Mouse (Mus musculus) embryonic facial prominence, embryonic 15.5 days (tissue): ENCODE measurements around the gene Whrn. TPM values are rescaled to one million over a fixed set of nuclear protein-coding genes. Genes with fewer than 3 reads are reported as not detected.

Experiments
- ATAC-seq: fragments of 200-750 bp; cut with Nextera tagmentation; 2 replicates; pipeline ENCODE4 v1.8.0; 2017; ENCODE audit warnings: low read depth, moderate TSS enrichment; ENCODE audit not compliant: insufficient number of reproducible peaks, low FRiP score, low TSS enrichment
- H3K27ac ChIP-seq: fragments of 300-500 bp; sonication (generic); replicated peaks from 2 replicates; pipeline ENCODE4 v1.5.1; 2015; ENCODE audit warnings: mild to moderate bottlenecking, inconsistent platforms
- H3K27me3 ChIP-seq: fragments of 300-500 bp; sonication (generic); 2 replicates; pipeline ENCODE4 v1.6.1; 2015; ENCODE audit warnings: inconsistent platforms
- H3K36me3 ChIP-seq: fragments of 300-500 bp; sonication (generic); 2 replicates; pipeline ENCODE4 v1.6.1; 2015; ENCODE audit warnings: mild to moderate bottlenecking, inconsistent platforms
- H3K4me1 ChIP-seq: fragments of 300-500 bp; sonication (generic); 2 replicates; pipeline ENCODE4 v1.6.1; 2015; ENCODE audit warnings: inconsistent platforms
- H3K4me2 ChIP-seq: fragments of 300-500 bp; sonication (generic); replicated peaks from 2 replicates; pipeline ENCODE4 v1.6.1; 2015; ENCODE audit warnings: mild to moderate bottlenecking, inconsistent platforms
- H3K4me3 ChIP-seq: fragments of 300-500 bp; sonication (generic); replicated peaks from 2 replicates; pipeline ENCODE4 v1.5.1; 2015; ENCODE audit warnings: mild to moderate bottlenecking, inconsistent platforms
- H3K9ac ChIP-seq: fragments of 300-500 bp; sonication (generic); 2 replicates; pipeline ENCODE4 v1.6.1; 2015; ENCODE audit warnings: inconsistent platforms
- H3K9me3 ChIP-seq: fragments of 300-500 bp; sonication (generic); replicated peaks from 2 replicates; pipeline ENCODE4 v1.6.1; 2016; ENCODE audit warnings: inconsistent platforms
- WGBS: fragments of 180-500 bp; shearing (Covaris S2); methylation state at CpG from one replicate; pipeline ENCODE4 v1.1.7; 2015; 5-methylcytosine and 5-hydroxymethylcytosine counted together
- polyA plus RNA-seq: library from polyadenylated mRNA; unstranded; fragments of >200 nt; fragmentation: Nextera tagmentation; extraction: Ambion mirVana; gene quantifications from 2 replicates; pipeline ENCODE4 v1.2.1, GENCODE M21; 2015

Gene Whrn
- polyA plus RNA-seq, 1 experiment from 2014 or later: 5.2 TPM

GRCm38 (mm10) chr4:63441616-63442015, 54.2 kb downstream of the Whrn start:
- Histone ChIP-seq H3K27me3 (no peaks in the 10 kb centered on the region), H3K9ac (no peak overlapping the region), H3K9me3 (no peaks in the 10 kb centered on the region; the same call in 1 of the 2 replicates), H3K4me3 (no peak overlapping the region), H3K27ac (no peak overlapping the region), H3K36me3 (no peaks in the 10 kb centered on the region), H3K4me1 (peaks cover 13% of the 10 kb centered on the region), H3K4me2 (no peak overlapping the region)
- ATAC-seq: no peak
- 97% methylated on average over 7 of the region's 7 CpGs for WGBS

- no peaks in the 10 kb centered on the region for H3K27me3 ChIP-seq
- H3K4me3 ChIP-seq: no peak overlapping the region
- no peaks in the 10 kb centered on the region; the same call in 1 of the 2 replicates for H3K9me3 ChIP-seq
- WGBS: 57% methylated on average over 7 of the region's 7 CpGs
- no peak overlapping the region for H3K4me2 ChIP-seq
- H3K9ac ChIP-seq: no peak overlapping the region
- no peak overlapping the region for H3K27ac ChIP-seq
- no peak for ATAC-seq
- H3K36me3 ChIP-seq: no peaks in the 10 kb centered on the region
- peaks cover 18% of the 10 kb centered on the region for H3K4me1 ChIP-seq
Observed at GRCm38 (mm10) chr4:63440262-63440661, 55.5 kb downstream of the Whrn start.

- Histone ChIP-seq H3K27me3 (no peaks in the 10 kb centered on the region), H3K4me1 (peaks cover 18% of the 10 kb centered on the region), H3K4me3 (no peak overlapping the region), H3K9ac (no peak overlapping the region), H3K9me3 (no peaks in the 10 kb centered on the region; the same call in 1 of the 2 replicates), H3K27ac (no peak overlapping the region; the same call in 1 of the 2 replicates), H3K4me2 (no peak overlapping the region), H3K36me3 (peaks cover 4% of the 10 kb centered on the region; the same call in 1 of the 2 replicates)
- ATAC-seq: no peak
- WGBS: 78% methylated on average over 5 of the region's 5 CpGs
Observed at GRCm38 (mm10) chr4:63437968-63438367, 57.8 kb downstream of the Whrn start.

- Histone ChIP-seq H3K27me3 (no peaks in the 10 kb centered on the region), H3K36me3 (peaks cover 4% of the 10 kb centered on the region; the same call in 1 of the 2 replicates), H3K4me3 (no peak overlapping the region), H3K4me1 (peaks cover 18% of the 10 kb centered on the region), H3K4me2 (no peak overlapping the region), H3K27ac (peak overlapping the region; percentile 69), H3K9me3 (no peaks in the 10 kb centered on the region), H3K9ac (no peak overlapping the region)
- 29% methylated on average over 16 of the region's 16 CpGs for WGBS
- ATAC-seq: no peak
Observed at GRCm38 (mm10) chr4:63437119-63437815, 58.5 kb downstream of the Whrn start.

DNA sequence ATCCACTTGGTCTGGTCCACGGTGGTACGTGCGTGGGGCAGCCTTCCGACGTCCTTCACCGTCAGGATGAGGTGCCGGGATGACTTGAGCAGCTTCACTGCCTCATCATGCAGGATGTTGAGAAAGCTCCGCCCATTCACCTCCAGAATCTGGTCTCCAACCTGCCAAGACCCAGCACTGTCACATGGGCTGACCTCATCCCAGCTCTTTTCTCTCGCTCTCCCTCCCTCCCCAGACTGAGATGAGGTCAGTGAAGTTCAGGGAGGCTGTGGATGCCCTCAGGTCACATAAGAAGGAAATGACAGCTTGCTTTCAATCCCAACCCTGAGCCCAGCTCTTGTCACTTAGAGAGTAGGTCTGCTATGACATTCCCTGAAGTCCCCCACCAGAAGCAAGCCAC, 60.4 kb downstream of the Whrn start:
- Histone ChIP-seq H3K36me3 (peaks cover 4% of the 10 kb centered on the region; the same call in 1 of the 2 replicates), H3K4me3 (no peak overlapping the region), H3K4me2 (no peak overlapping the region), H3K4me1 (peaks cover 18% of the 10 kb centered on the region), H3K27ac (no peak overlapping the region), H3K9ac (no peak overlapping the region), H3K27me3 (no peaks in the 10 kb centered on the region), H3K9me3 (no peaks in the 10 kb centered on the region)
- ATAC-seq: no peak
- WGBS: 78% methylated on average over 9 of the region's 9 CpGs

DNA sequence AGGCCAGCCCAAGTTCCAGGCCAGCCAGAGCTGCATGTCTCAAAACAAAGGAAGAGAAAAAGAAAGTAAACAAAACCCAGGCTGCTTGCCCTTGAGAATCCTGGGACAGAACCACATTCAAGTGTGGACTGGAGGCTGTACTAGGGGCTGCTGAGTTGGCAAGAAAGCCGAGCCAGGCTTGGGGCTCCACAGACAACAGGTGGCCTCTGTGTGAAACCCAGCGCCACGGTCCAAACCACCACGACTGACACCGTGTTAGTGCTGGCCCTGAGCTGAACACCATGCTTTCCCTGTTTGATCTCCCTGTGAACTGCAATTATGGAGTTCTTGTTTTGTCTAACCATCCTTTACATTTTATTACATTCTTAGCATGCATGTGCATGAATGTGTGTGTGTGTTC, 64.7 kb downstream of the Whrn start:
- Histone ChIP-seq H3K27ac (no peak overlapping the region), H3K9ac (no peak overlapping the region), H3K4me3 (no peak overlapping the region), H3K4me1 (peaks cover under 1% of the 10 kb centered on the region; the same call in 1 of the 2 replicates), H3K4me2 (no peak overlapping the region), H3K36me3 (peaks cover 4% of the 10 kb centered on the region; the same call in 1 of the 2 replicates), H3K9me3 (no peaks in the 10 kb centered on the region), H3K27me3 (no peaks in the 10 kb centered on the region)
- 50% methylated on average over 5 of the region's 5 CpGs for WGBS
- no peak for ATAC-seq

DNA sequence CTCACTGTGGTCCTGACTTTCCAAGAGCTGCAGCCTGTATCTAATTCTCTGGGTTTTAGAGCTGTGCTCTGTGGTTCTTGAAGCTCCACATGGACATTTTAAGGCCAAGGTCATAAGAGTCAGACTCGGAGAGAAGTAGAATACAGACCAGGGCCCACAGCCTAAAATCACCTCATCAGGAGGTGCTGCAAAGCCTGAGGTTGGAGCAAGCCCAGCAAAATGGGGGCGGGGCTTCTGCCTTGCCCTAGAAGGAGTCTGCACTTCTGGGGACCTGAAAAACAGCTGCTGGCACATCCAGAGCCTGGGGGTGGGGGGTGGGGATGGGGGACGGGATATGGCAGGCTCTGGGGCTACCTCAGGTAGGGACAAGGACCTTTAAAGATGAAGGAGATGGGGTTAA, 65.4 kb downstream of the Whrn start:
- Histone ChIP-seq H3K9ac (no peak overlapping the region), H3K4me2 (no peak overlapping the region), H3K9me3 (no peaks in the 10 kb centered on the region), H3K4me1 (no peaks in the 10 kb centered on the region), H3K4me3 (no peak overlapping the region), H3K36me3 (peaks cover 4% of the 10 kb centered on the region; the same call in 1 of the 2 replicates), H3K27ac (no peak overlapping the region), H3K27me3 (no peaks in the 10 kb centered on the region)
- WGBS: 46% methylated on average over 3 of the region's 3 CpGs
- no peak for ATAC-seq

GRCm38 (mm10) chr4:63426308-63426707, 69.5 kb downstream of the Whrn start:
- Histone ChIP-seq H3K9ac (no peak overlapping the region), H3K27ac (no peak overlapping the region), H3K4me1 (no peaks in the 10 kb centered on the region), H3K4me3 (no peak overlapping the region), H3K36me3 (no peaks in the 10 kb centered on the region), H3K9me3 (no peaks in the 10 kb centered on the region), H3K27me3 (no peaks in the 10 kb centered on the region), H3K4me2 (no peak overlapping the region)
- ATAC-seq: no peak
- 53% methylated on average over 8 of the region's 8 CpGs for WGBS

DNA sequence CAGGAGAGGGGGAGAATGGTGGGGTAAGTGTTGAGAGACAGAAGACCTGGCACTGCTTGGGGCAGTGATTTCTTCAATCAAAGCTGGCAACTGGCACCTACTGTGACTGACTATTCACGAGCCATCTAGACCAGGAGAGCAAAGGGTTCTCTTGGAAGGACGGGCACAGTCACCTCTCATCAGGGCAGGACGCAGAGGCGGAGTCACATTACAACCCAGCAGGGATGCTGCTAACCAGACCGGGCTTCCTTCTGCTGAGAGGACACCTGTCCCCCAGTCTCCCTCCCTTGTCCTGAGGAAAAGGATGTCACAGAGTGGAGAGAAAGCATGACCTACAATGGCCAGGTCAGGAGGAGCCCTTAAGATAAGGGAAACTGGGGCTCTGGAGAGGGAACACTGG, 72.0 kb downstream of the Whrn start:
- Histone ChIP-seq H3K4me3 (no peak overlapping the region), H3K27ac (no peak overlapping the region), H3K9me3 (no peaks in the 10 kb centered on the region), H3K4me2 (no peak overlapping the region), H3K27me3 (no peaks in the 10 kb centered on the region), H3K9ac (no peak overlapping the region), H3K36me3 (no peaks in the 10 kb centered on the region), H3K4me1 (peaks cover 6% of the 10 kb centered on the region; the same call in 1 of the 2 replicates)
- WGBS: 34% methylated on average over 5 of the region's 5 CpGs
- no peak for ATAC-seq

DNA sequence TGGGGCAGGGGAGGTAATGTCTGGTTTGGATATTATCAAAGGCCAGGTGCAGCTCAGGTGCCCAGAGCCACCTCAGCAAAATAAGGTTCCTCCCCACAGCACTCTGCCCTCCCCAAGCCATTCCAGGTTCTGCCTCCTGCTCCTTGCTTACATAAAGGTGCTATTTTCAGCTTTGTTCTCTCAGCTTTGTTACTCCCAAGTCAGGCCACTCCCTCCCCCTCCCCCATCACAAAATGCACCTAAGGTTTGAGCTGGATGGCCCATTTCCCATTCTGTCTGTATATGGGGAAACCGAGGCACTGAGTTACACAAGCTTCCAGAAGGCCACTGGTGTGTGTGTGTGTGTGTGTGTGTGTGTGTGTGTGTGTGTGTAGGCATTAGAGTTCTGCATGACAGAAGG, 72.6 kb downstream of the Whrn start:
- Histone ChIP-seq H3K9ac (no peak overlapping the region), H3K4me1 (peaks cover 6% of the 10 kb centered on the region; the same call in 1 of the 2 replicates), H3K27me3 (no peaks in the 10 kb centered on the region), H3K4me3 (no peak overlapping the region), H3K9me3 (no peaks in the 10 kb centered on the region), H3K27ac (no peak overlapping the region), H3K4me2 (no peak overlapping the region), H3K36me3 (no peaks in the 10 kb centered on the region)
- 73% methylated on average over 1 of the region's 1 CpGs for WGBS
- ATAC-seq: no peak

DNA sequence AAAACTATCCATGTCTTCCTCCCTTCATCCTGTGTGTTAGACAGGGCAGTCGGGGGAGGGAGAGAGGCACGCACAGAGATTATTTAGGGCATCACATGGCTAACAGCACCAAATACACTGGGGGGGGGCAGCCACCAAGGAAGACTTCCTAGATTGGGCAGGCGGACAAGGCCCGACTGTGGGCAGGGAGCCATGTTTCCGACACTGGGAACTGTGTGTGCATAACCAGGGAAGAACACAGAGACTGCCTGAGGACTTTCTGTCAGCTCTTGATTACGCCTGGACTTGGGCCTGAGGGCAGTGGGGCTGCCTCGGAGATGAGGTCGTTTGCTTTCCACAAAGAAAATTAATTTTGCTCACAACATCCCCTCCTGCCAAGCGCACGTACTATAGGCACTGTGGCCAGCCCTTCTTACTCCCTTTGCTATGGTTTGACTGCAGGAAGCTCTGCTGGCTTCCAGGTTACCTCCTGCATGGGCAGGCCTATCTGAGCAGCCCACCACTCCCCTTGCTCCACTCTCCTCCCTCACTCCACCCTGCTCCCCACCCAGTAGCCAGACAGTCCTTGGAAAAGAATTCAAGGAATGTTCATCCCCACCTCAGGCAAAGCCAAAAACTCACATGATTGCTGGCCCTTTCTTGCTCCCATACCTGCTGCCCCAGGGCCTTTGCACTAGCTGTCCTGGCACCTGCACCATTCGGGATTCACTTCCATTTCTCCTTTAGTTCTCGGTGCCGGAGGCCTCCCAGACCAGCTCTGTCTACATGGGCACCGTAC, 75.5 kb downstream of the Whrn start:
- Histone ChIP-seq H3K4me3 (no peak overlapping the region), H3K27ac (no peak overlapping the region), H3K9ac (no peak overlapping the region), H3K27me3 (no peaks in the 10 kb centered on the region), H3K4me2 (no peak overlapping the region), H3K9me3 (no peaks in the 10 kb centered on the region), H3K36me3 (no peaks in the 10 kb centered on the region), H3K4me1 (peaks cover 11% of the 10 kb centered on the region; the same call in 1 of the 2 replicates)
- ATAC-seq: no peak
- 51% methylated on average over 14 of the region's 14 CpGs for WGBS
